Mouse (Mus musculus) C2C12 (cell line): ENCODE measurements around the gene Dpf3. TPM values are rescaled to one million over a fixed set of nuclear protein-coding genes. Genes with fewer than 3 reads are reported as not detected.

ENCODE experiments used
- H3K27me3 ChIP-seq: one replicate; pipeline ENCODE4 v1.6.1; 2011; ENCODE audit not compliant: control insufficient read depth, insufficient read depth, insufficient read length
- H3K36me3 ChIP-seq: one replicate; pipeline ENCODE4 v1.6.1; 2011; ENCODE audit not compliant: control insufficient read depth, insufficient read depth
- H3K4me3 ChIP-seq: one replicate; pipeline ENCODE4 v1.5.1; 2011; ENCODE audit warnings: mild to moderate bottlenecking, control low read depth; ENCODE audit not compliant: poor library complexity, insufficient read depth, severe bottlenecking
- H3K79me2 ChIP-seq: one replicate; pipeline ENCODE4 v1.6.1; 2011; ENCODE audit not compliant: control insufficient read depth, insufficient read depth
- H3K79me3 ChIP-seq: one replicate; pipeline ENCODE4 v1.6.1; 2011; ENCODE audit warnings: low read depth, control low read depth
- H3ac ChIP-seq: one replicate; pipeline ENCODE3; 2011; ENCODE audit warnings: low read depth; ENCODE audit not compliant: control insufficient read depth, insufficient read length
- CEBPB ChIP-seq: IDR thresholded peaks from one replicate; pipeline ENCODE4 v1.6.1; 2011; ENCODE audit warnings: low read depth, mild to moderate bottlenecking, control low read depth, moderate library complexity
- CTCF ChIP-seq: IDR thresholded peaks from one replicate; pipeline ENCODE4 v1.5.1; 2011; ENCODE audit not compliant: control insufficient read depth, insufficient read depth, insufficient read length
- FOSL1 ChIP-seq: IDR thresholded peaks from one replicate; pipeline ENCODE4 v1.8.0; 2011; ENCODE audit warnings: mild to moderate bottlenecking, low read length; ENCODE audit not compliant: poor library complexity, insufficient read depth, severe bottlenecking
- MAX ChIP-seq: IDR thresholded peaks from one replicate; pipeline ENCODE4 v1.6.1; 2011; ENCODE audit warnings: mild to moderate bottlenecking, control low read depth
- MYOD1 ChIP-seq: IDR thresholded peaks from one replicate; pipeline ENCODE4 v1.6.1; 2011; ENCODE audit warnings: low read depth; ENCODE audit not compliant: control insufficient read depth, insufficient read length
- MYOG ChIP-seq: IDR thresholded peaks from one replicate; pipeline ENCODE4 v1.6.1; 2011; ENCODE audit not compliant: control insufficient read depth, insufficient read length; ENCODE audit errors: extremely low read depth
- USF1 ChIP-seq: IDR thresholded peaks from one replicate; pipeline ENCODE4 v1.6.1; 2011; ENCODE audit warnings: low read depth, mild to moderate bottlenecking, control low read depth, moderate library complexity
- polyA plus RNA-seq: library from polyadenylated mRNA; unstranded; fragments of >200 nt; fragmentation: generic; extraction: Trizol; gene quantifications from one replicate; pipeline ENCODE4 v1.2.1, GENCODE M21; 2012; ENCODE audit warnings: missing spikeins

Dpf3 gene
- polyA plus RNA-seq, 1 experiment, result 0.25 TPM

GRCm38 (mm10) chr12:83232916-83233315, 254.6 kb downstream of the Dpf3 start:
- TF ChIP-seq MYOD1 (no peak), MYOG (no peak), MAX (no peak), USF1 (no peak)
- Histone ChIP-seq H3K79me2 (no peaks in the 10 kb centered on the region), H3K79me3 (no peaks in the 10 kb centered on the region), H3ac (no peak overlapping the region), H3K4me3 (no peak overlapping the region), H3K36me3 (no peaks in the 10 kb centered on the region), H3K27me3 (no peaks in the 10 kb centered on the region)

- H3ac ChIP-seq, result no peak overlapping the region
- H3K4me3 ChIP-seq, result no peak overlapping the region
- H3K36me3 ChIP-seq, result no peaks in the 10 kb centered on the region
- H3K79me3 ChIP-seq, result no peaks in the 10 kb centered on the region
- no peaks in the 10 kb centered on the region for H3K79me2 ChIP-seq
- no peaks in the 10 kb centered on the region for H3K27me3 ChIP-seq
- TF ChIP-seq MYOD1, result no peak
- TF ChIP-seq CTCF, result no peak
- no peak for TF ChIP-seq USF1
- no peak for TF ChIP-seq FOSL1
- TF ChIP-seq MAX, result no peak
- no peak for TF ChIP-seq MYOG
These were observed 256.3 kb downstream of the Dpf3 start for GRCm38 (mm10) chr12:83231258-83231657.

DNA sequence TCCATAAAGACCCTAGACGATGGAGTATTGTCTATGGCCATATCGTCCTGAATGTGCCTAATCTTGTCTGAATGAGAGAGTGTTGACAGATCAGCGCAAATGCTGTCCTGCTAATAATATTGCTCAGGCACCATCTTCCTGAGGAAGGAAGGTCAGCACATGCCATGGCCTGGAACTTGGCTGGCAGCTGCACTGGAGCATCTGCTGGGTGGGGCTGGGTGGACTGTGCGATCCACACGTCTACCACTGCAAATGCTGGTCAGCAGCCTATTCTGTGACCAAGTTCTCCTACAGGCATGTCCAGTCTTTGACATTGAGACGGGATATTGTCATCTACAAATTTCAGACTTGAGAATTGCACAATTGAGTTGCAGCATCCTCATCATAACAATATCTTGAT, 257.8 kb downstream of the Dpf3 start:
- Histone ChIP-seq H3K36me3 (no peaks in the 10 kb centered on the region), H3ac (no peak overlapping the region), H3K79me3 (no peaks in the 10 kb centered on the region), H3K27me3 (no peaks in the 10 kb centered on the region), H3K79me2 (no peaks in the 10 kb centered on the region), H3K4me3 (no peak overlapping the region)
- no peak for TF ChIP-seq FOSL1
- TF ChIP-seq MYOG, result no peak
- no peak for TF ChIP-seq MAX
- TF ChIP-seq MYOD1, result no peak
- TF ChIP-seq CTCF, result no peak

GRCm38 (mm10) chr12:83227014-83227413, 260.5 kb downstream of the Dpf3 start:
- TF ChIP-seq CTCF, result no peak
- no peak for TF ChIP-seq MAX
- TF ChIP-seq FOSL1, result no peak
- TF ChIP-seq MYOD1, result no peak
- no peak for TF ChIP-seq MYOG
- TF ChIP-seq CEBPB, result no peak
- TF ChIP-seq USF1, result no peak
- H3K79me2 ChIP-seq, result no peaks in the 10 kb centered on the region
- no peaks in the 10 kb centered on the region for H3K36me3 ChIP-seq
- H3K4me3 ChIP-seq, result no peak overlapping the region
- H3K79me3 ChIP-seq, result no peaks in the 10 kb centered on the region
- H3K27me3 ChIP-seq, result no peaks in the 10 kb centered on the region
- H3ac ChIP-seq, result no peak overlapping the region

DNA sequence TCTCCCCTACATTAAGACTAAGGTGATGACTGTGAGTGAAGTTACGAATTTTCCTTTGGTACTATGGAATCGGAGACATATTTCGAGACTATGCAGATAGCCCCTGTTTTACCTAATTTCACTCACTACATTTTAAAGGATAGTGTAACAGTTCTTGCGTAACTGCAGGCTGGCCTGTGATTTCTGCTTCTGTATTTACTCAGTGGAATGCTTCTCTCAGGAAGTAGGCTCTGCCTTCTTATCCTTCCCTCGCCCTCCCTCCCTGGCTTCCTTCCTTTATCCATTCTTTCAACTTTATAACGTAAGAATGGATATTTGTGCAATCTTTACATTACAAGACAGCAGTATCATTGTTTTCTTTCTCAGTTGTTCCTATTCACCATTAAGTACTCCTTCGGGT, 266.6 kb downstream of the Dpf3 start:
- Histone ChIP-seq H3K79me3 (no peaks in the 10 kb centered on the region), H3K27me3 (no peaks in the 10 kb centered on the region), H3K79me2 (no peaks in the 10 kb centered on the region), H3K4me3 (no peak overlapping the region), H3K36me3 (no peaks in the 10 kb centered on the region), H3ac (no peak overlapping the region)
- no peak for TF ChIP-seq MYOD1
- no peak for TF ChIP-seq CEBPB
- TF ChIP-seq MYOG, result no peak
- TF ChIP-seq FOSL1, result no peak
- no peak for TF ChIP-seq MAX
- no peak for TF ChIP-seq USF1
- TF ChIP-seq CTCF, result no peak

DNA sequence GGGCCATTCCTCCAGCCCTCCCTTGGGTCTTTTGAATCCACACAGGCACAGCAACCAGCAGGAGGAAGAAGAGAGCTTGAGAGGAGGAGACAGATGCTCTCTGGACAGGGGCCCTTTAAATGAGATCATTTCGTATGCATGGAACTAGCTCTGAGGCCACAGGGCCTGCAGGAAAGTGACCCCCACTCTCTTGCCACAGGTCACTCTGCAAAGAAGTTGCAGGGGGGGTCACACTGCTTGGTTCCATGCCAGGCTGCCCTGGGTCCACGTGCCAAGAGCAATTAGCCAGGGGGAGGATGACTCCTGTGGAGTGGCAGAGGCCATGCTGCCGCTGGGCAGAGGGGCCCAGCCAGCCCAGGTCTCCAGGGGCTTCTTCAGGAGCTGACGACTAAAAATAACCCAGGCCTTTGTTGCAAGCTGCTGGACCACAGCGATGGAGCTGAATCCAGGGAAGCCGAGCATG, 273.6 kb downstream of the Dpf3 start:
- Histone ChIP-seq H3ac (no peak overlapping the region), H3K79me3 (no peaks in the 10 kb centered on the region), H3K4me3 (no peak overlapping the region), H3K27me3 (no peaks in the 10 kb centered on the region), H3K79me2 (no peaks in the 10 kb centered on the region), H3K36me3 (no peaks in the 10 kb centered on the region)
- no peak for TF ChIP-seq MYOG
- no peak for TF ChIP-seq CEBPB
- no peak for TF ChIP-seq FOSL1
- TF ChIP-seq MAX, result no peak
- no peak for TF ChIP-seq MYOD1
- TF ChIP-seq USF1, result no peak
